Mouse (Mus musculus) heart, embryonic 15.5 days (tissue): ENCODE measurements at regions not wholly inside any gene's neighbourhood (a gene's known extent, or its start where the extent isn't known, plus 50 kb on each side); places are given as distances from the start of the nearest gene placed in this dataset.

ENCODE experiments used
- ATAC-seq: fragments of 200-750 bp; cut with Nextera tagmentation; replicated peaks from 2 replicates; pipeline ENCODE4 v1.8.0; 2017; ENCODE audit warnings: low read depth, moderate TSS enrichment; ENCODE audit not compliant: insufficient number of reproducible peaks, insufficient read depth, low FRiP score
- H3K27ac ChIP-seq: fragments of 300-500 bp; sonication (generic); 2 replicates; pipeline ENCODE4 v1.5.1; 2015; ENCODE audit warnings: mild to moderate bottlenecking, inconsistent platforms
- H3K27me3 ChIP-seq: fragments of 300-500 bp; sonication (generic); 2 replicates; pipeline ENCODE4 v1.6.1; 2015; ENCODE audit warnings: inconsistent platforms
- H3K36me3 ChIP-seq: fragments of 300-500 bp; sonication (generic); 2 replicates; pipeline ENCODE4 v1.6.1; 2015; ENCODE audit warnings: mild to moderate bottlenecking, inconsistent platforms
- H3K4me1 ChIP-seq: fragments of 300-500 bp; sonication (generic); replicated peaks from 2 replicates; pipeline ENCODE4 v1.6.1; 2015; ENCODE audit warnings: inconsistent platforms
- H3K4me2 ChIP-seq: fragments of 300-500 bp; sonication (generic); 2 replicates; pipeline ENCODE4 v1.6.1; 2015; ENCODE audit warnings: inconsistent platforms, mild to moderate bottlenecking, moderate library complexity
- H3K4me3 ChIP-seq: fragments of 300-500 bp; sonication (generic); 2 replicates; pipeline ENCODE4 v1.5.1; 2015; ENCODE audit warnings: mild to moderate bottlenecking, inconsistent platforms
- H3K9ac ChIP-seq: fragments of 300-500 bp; sonication (generic); 2 replicates; pipeline ENCODE4 v1.6.1; 2015; ENCODE audit warnings: mild to moderate bottlenecking, inconsistent platforms
- H3K9me3 ChIP-seq: fragments of 300-500 bp; sonication (generic); replicated peaks from 2 replicates; pipeline ENCODE4 v1.6.1; 2016; ENCODE audit warnings: inconsistent platforms
- WGBS: fragments of 180-500 bp; shearing (Covaris S2); methylation state at CpG from one replicate; pipeline ENCODE4 v1.1.7; 2015; ENCODE audit warnings: mixed read lengths; 5-methylcytosine and 5-hydroxymethylcytosine counted together

GRCm38 (mm10) chrX:60719428-60720151 lies 127.1 kb upstream of the Atp11c start:
- WGBS, result 36% methylated on average over 13 of the region's 13 CpGs
- Histone ChIP-seq H3K27me3 (no peaks in the 10 kb centered on the region; the same call in 1 of the 2 replicates), H3K4me3 (no peak overlapping the region), H3K9me3 (no peaks in the 10 kb centered on the region), H3K4me1 (no peaks in the 10 kb centered on the region), H3K9ac (no peak overlapping the region), H3K36me3 (no peaks in the 10 kb centered on the region), H3K27ac (no peak overlapping the region), H3K4me2 (no peak overlapping the region)
- no peak for ATAC-seq

DNA sequence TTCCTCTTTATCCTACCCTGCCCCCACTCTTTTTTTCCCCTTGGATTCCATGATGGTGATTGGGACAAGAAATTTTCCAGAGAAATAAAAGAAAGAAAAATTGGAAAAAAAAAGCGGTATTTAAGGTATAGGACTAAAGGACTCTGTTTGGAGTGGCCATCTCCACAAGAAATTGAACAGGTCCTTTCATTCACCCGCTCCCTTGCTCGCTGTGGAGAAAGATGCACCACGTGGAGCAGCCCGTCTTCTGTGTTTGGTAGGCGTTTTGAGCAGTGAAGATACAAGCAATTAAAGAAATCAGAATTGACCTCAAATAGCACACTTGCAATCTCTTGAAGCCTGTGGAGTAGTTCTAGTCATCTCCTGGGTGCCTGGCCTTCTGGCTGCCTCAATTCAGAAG lies 126.3 kb upstream of the Atp11c start:
- Histone ChIP-seq H3K4me2 (peak overlapping the region; percentile 37; the same call in 1 of the 2 replicates), H3K4me3 (no peak overlapping the region)

DNA sequence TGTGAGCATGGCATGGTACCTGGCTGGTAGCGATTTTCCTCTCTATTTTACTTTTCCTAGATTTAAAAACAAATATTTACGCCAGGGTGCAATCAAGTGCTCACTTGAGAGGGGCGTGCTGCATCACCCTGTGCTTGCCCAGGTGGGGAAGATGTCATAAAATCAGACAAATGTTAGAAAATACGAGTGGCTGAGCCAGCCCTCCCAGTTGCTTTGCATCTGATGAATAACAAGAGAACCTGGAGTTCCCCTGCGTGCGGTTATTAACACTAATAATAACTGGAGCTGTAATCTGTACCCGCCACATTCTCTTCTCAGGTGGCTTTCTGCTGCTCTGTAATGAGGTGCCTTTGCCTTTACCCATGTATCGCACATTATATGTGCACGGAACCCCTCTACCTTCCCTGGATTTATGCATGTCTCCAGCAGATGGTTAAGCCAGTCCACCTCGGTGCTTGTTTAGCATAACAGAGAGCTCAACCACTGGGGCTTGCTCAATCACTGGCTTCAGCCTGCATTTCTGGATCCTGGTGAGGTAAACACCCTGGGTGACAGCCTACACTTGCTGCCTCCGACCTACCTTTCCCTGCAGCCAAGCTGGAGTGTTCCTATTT lies 125.8 kb upstream of the Atp11c start:
- H3K27me3 ChIP-seq, result no peaks in the 10 kb centered on the region; the same call in 1 of the 2 replicates
- no peak for ATAC-seq
- peak overlapping the region; percentile 18; the same call in 1 of the 2 replicates for H3K4me3 ChIP-seq
- H3K27ac ChIP-seq, result no peak overlapping the region
- no peaks in the 10 kb centered on the region for H3K36me3 ChIP-seq
- 12% methylated on average over 11 of the region's 11 CpGs for WGBS
- no peak overlapping the region for H3K9ac ChIP-seq
- no peaks in the 10 kb centered on the region for H3K9me3 ChIP-seq
- no peaks in the 10 kb centered on the region for H3K4me1 ChIP-seq
- H3K4me2 ChIP-seq, result peak overlapping the region; percentile 37

More for the DNA sequence above, 126.3 kb upstream of the Atp11c start:
- Histone ChIP-seq H3K4me1 (no peaks in the 10 kb centered on the region), H3K9ac (no peak overlapping the region), H3K27ac (no peak overlapping the region), H3K9me3 (no peaks in the 10 kb centered on the region), H3K36me3 (no peaks in the 10 kb centered on the region), H3K27me3 (no peaks in the 10 kb centered on the region; the same call in 1 of the 2 replicates)
- no peak for ATAC-seq
- WGBS, result 34% methylated on average over 6 of the region's 6 CpGs

GRCm38 (mm10) chrX:60681036-60681706 lies 88.7 kb upstream of the Atp11c start:
- Histone ChIP-seq H3K9me3 (no peaks in the 10 kb centered on the region), H3K27ac (no peak overlapping the region)
- 72% methylated on average over 7 of the region's 7 CpGs for WGBS

GRCm38 (mm10) chrX:60644726-60645318 lies 52.3 kb upstream of the Atp11c start:
- Histone ChIP-seq H3K9ac (no peak overlapping the region), H3K27me3 (no peaks in the 10 kb centered on the region), H3K36me3 (no peaks in the 10 kb centered on the region), H3K4me3 (no peak overlapping the region), H3K9me3 (no peaks in the 10 kb centered on the region), H3K27ac (no peak overlapping the region), H3K4me2 (no peak overlapping the region), H3K4me1 (no peaks in the 10 kb centered on the region)
- ATAC-seq, result no peak
- WGBS, result 65% methylated on average over 10 of the region's 10 CpGs

More at GRCm38 (mm10) chrX:60681036-60681706, 88.7 kb upstream of the Atp11c start:
- Histone ChIP-seq H3K4me2 (no peak overlapping the region), H3K9ac (no peak overlapping the region), H3K4me1 (no peaks in the 10 kb centered on the region), H3K27me3 (no peaks in the 10 kb centered on the region), H3K36me3 (no peaks in the 10 kb centered on the region), H3K4me3 (no peak overlapping the region)
- no peak for ATAC-seq
